ENCODE assay signal across 19 mouse cellular contexts in genomic region chr9:119007266-119007665, GRCm38 (mm10). TPM values are rescaled to one million over a fixed set of nuclear protein-coding genes. Genes with fewer than 3 reads are reported as not detected.
A peak's percentile ranks its signal among the peaks of the same experiment; 100 is the strongest.
DNase-seq lines count a peak whose midpoint lies in the region; ATAC-seq and TF ChIP-seq lines count a peak whose summit lies in the region.
"Had no signal": no experiment of that assay in that cellular context is flagged by ENCODE, and none has a peak within 500 bp of the region (broad histone marks: within the 10 kb centered on the region; RNA-seq: fewer than 3 reads in every experiment).

No protein-coding gene starts in this region.

- peak overlapping the region; percentile 77 for H3K27ac ChIP-seq in lung, embryonic 15.5 days
- H3K27ac ChIP-seq in intestine, embryonic 14.5 days (ENCODE audit: low read depth) = peak overlapping the region; percentile 30; the same call in 1 of the 2 replicates
- H3K27ac ChIP-seq in stomach, postnatal 0 days (replicated peaks) = 0 out of 2 replicates have a peak overlapping the region, but pooled peaks have one; percentile 5
- H3K27ac ChIP-seq: embryonic facial prominence, embryonic 12.5 days; liver, embryonic 14.5 days had no signal

- no peak overlapping the region for H3K4me2 ChIP-seq in lung, embryonic 15.5 days
- no peak overlapping the region for H3K4me2 ChIP-seq in intestine, embryonic 14.5 days (ENCODE audit: low read length)
- H3K4me2 ChIP-seq in stomach, postnatal 0 days (replicated peaks; ENCODE audit: low read depth) = no peak overlapping the region
- H3K4me2 ChIP-seq: embryonic facial prominence, embryonic 12.5 days had no signal

- peak; percentile 33 for DNase-seq in gastrocnemius, postnatal 25 days
- DNase-seq in gastrocnemius, postnatal 10 days = no peak
- no peak for DNase-seq in lung, adult 18-20 months
- DNase-seq in intestine, embryonic 14.5 days (ENCODE audit: low spot score) = no peak
- no peak for DNase-seq in stomach, postnatal 0 days (ENCODE audit: low spot score)
- no peak for DNase-seq in kidney, adult 9 months
- no peak for DNase-seq in left cerebral cortex, postnatal 10 days (ENCODE audit: extremely low spot score in 1 of 2, low spot score in 2 of 2)
- DNase-seq: adrenal gland, adult 8-10 months; cerebellum, adult 18-20 months; forebrain, postnatal 0 days; gastrocnemius, postnatal 14 days; kidney, postnatal 25 days; left cerebral cortex, postnatal 4 days; thymus, postnatal 36 days had no signal

- no peak for ATAC-seq in lung, embryonic 15.5 days (ENCODE audit: borderline replicate concordance, extremely low read depth, low FRiP score, low TSS enrichment)
- no peak for ATAC-seq in intestine, embryonic 14.5 days (replicated peaks; ENCODE audit: low FRiP score, low TSS enrichment, low read depth)
- no peak for ATAC-seq in stomach, postnatal 0 days (ENCODE audit: low FRiP score, low TSS enrichment)
- ATAC-seq: forebrain, postnatal 0 days; inflammation-experienced regulatory T-cells, adult 6 months; midbrain, embryonic 16.5 days had no signal

- H3K9me3 ChIP-seq in lung, embryonic 15.5 days = no peaks in the 10 kb centered on the region
- H3K9me3 ChIP-seq in intestine, embryonic 14.5 days (ENCODE audit: control insufficient read depth, low read length) = no peaks in the 10 kb centered on the region
- H3K9me3 ChIP-seq in stomach, postnatal 0 days (ENCODE audit: control insufficient read depth, low read length) = no peaks in the 10 kb centered on the region
- H3K9me3 ChIP-seq: embryonic facial prominence, embryonic 12.5 days had no signal

- TF ChIP-seq CTCF in stomach, postnatal 0 days (IDR thresholded peaks at IDR 0.05; ENCODE audit: low read depth) = no peak

- H3K36me3 ChIP-seq in lung, embryonic 15.5 days = 0 out of 2 replicates have a peak, but pooled peaks cover 6% of the 10 kb centered on the region
- H3K36me3 ChIP-seq in intestine, embryonic 14.5 days (ENCODE audit: control insufficient read depth, insufficient read depth, low read length) = peaks cover 5% of the 10 kb centered on the region
- H3K36me3 ChIP-seq in stomach, postnatal 0 days (ENCODE audit: control insufficient read depth, insufficient read depth, low read length) = no peaks in the 10 kb centered on the region

- TF ChIP-seq EP300 in stomach, postnatal 0 days (optimal IDR thresholded peaks at IDR 0.05) = no peak

- no peak overlapping the region for H3K9ac ChIP-seq in lung, embryonic 15.5 days
- no peak overlapping the region for H3K9ac ChIP-seq in intestine, embryonic 14.5 days (ENCODE audit: low read length)
- H3K9ac ChIP-seq in stomach, postnatal 0 days (ENCODE audit: low read length) = no peak overlapping the region
- H3K9ac ChIP-seq: embryonic facial prominence, embryonic 12.5 days; forebrain, postnatal 0 days; liver, embryonic 14.5 days had no signal

- no peaks in the 10 kb centered on the region for H3K27me3 ChIP-seq in lung, embryonic 15.5 days
- H3K27me3 ChIP-seq in intestine, embryonic 14.5 days (replicated peaks; ENCODE audit: control insufficient read depth, insufficient read depth, low read length) = no peaks in the 10 kb centered on the region
- no peaks in the 10 kb centered on the region for H3K27me3 ChIP-seq in stomach, postnatal 0 days (ENCODE audit: control insufficient read depth, insufficient read depth, low read length)
- H3K27me3 ChIP-seq: embryonic facial prominence, embryonic 12.5 days had no signal

- H3K4me1 ChIP-seq in lung, embryonic 15.5 days = peaks cover 82% of the 10 kb centered on the region
- H3K4me1 ChIP-seq in intestine, embryonic 14.5 days (replicated peaks; ENCODE audit: control insufficient read depth, insufficient read depth, low read length) = peaks cover 11% of the 10 kb centered on the region; the same call in 1 of the 2 replicates
- no peaks in the 10 kb centered on the region for H3K4me1 ChIP-seq in stomach, postnatal 0 days (replicated peaks; ENCODE audit: control insufficient read depth, insufficient read depth)

- intact Hi-C loops in left cerebral cortex, postnatal 10 days (cut with DNase I) = no loop called here

- no peak overlapping the region for H3K4me3 ChIP-seq in lung, embryonic 15.5 days
- no peak overlapping the region for H3K4me3 ChIP-seq in intestine, embryonic 14.5 days (ENCODE audit: low read depth, low read length)
- no peak overlapping the region for H3K4me3 ChIP-seq in stomach, postnatal 0 days (ENCODE audit: low read depth, low read length)
- H3K4me3 ChIP-seq: embryonic facial prominence, embryonic 12.5 days had no signal

- WGBS in lung, embryonic 15.5 days = 32% methylated on average over 10 of the region's 10 CpGs
- WGBS in intestine, embryonic 14.5 days = 48% methylated on average over 10 of the region's 10 CpGs
- 29% methylated on average over 10 of the region's 10 CpGs for WGBS in stomach, postnatal 0 days

RNA-seq across cellular contexts. Expression of gene Vill, which starts 45.3 kb away (rescaled TPM):
- total RNA-seq in gastrocnemius, postnatal 25 days (2021) = under 1 TPM; 0.23 to 0.27 TPM
- under 1 TPM; 0.52 to 0.81 TPM for total RNA-seq in gastrocnemius, postnatal 10 days (2021)
- polyA plus RNA-seq in lung, embryonic 15.5 days (2015; fragmentation: Nextera tagmentation; extraction: Ambion mirVana) = 39.4 and 40.2 TPM in 2 replicates
- polyA plus RNA-seq in intestine, embryonic 14.5 days (2014; fragmentation: Nextera tagmentation; extraction: Ambion mirVana) = 26.2 and 27.4 TPM in 2 replicates
- polyA plus RNA-seq in stomach, postnatal 0 days (2015; fragmentation: Nextera tagmentation; extraction: Ambion mirVana) = 55.0 and 61.3 TPM in 2 replicates
- total RNA-seq in left cerebral cortex, postnatal 10 days (2021) = 1 to 10 TPM; 4.9 TPM

Comparison
In these comparisons a context has a peak if more than half of its experiments do, and no peak if none do; other contexts are left out.
1. H3K27ac ChIP-seq: peak in every context shown above with its lines; median percentile 77 in lung, embryonic 15.5 days; 30 in intestine, embryonic 14.5 days; 5 in stomach, postnatal 0 days.